Mouse (Mus musculus): Measurements from ENCODE around the gene Hist1h4k.

- TF ChIP-seq POLR2A (IDR thresholded peaks at IDR 0.05; ENCODE audit: insufficient read depth, low read depth, low read length) (no peak), CTCF (IDR thresholded peaks at IDR 0.05) (no peak), EP300 (IDR thresholded peaks at IDR 0.05; ENCODE audit: insufficient read depth, low read depth, low read length) (no peak)
Observed at GRCm38 (mm10) chr13:21706669-21707068, 43.6 kb downstream of the Hist1h4k start.
